In genomic region chr7:127707957-127708206, GRCm38 (mm10) we compare ENCODE assay signal across 9 mouse cellular contexts. TPM values are rescaled to one million over a fixed set of nuclear protein-coding genes. Genes with fewer than 3 reads are reported as not detected.
DNase-seq lines count a peak whose midpoint lies in the region; ATAC-seq and TF ChIP-seq lines count a peak whose summit lies in the region.
"Had no signal": no experiment of that assay in that cellular context is flagged by ENCODE, and none has a peak within 500 bp of the region (broad histone marks: within the 10 kb centered on the region; RNA-seq: fewer than 3 reads in every experiment).

No protein-coding gene starts in this region.

- no peak for ATAC-seq in kidney, postnatal 0 days (replicated peaks; ENCODE audit: low FRiP score, low read depth)
- peak; percentile 2; the same call in 1 of the 2 replicates for ATAC-seq in hindbrain, embryonic 16.5 days
- ATAC-seq in midbrain, embryonic 15.5 days (replicated peaks), result peak; percentile 7
- no peak for ATAC-seq in cerebellum, adult (ENCODE audit: insufficient number of reproducible peaks, low FRiP score, low TSS enrichment)

- no peaks in the 10 kb centered on the region for H3K27me3 ChIP-seq in kidney, postnatal 0 days (ENCODE audit: insufficient read depth, low read length)
- H3K27me3 ChIP-seq in hindbrain, embryonic 16.5 days (replicated peaks; ENCODE audit: control insufficient read depth, insufficient read depth, low read length), result no peaks in the 10 kb centered on the region
- H3K27me3 ChIP-seq in midbrain, embryonic 15.5 days (replicated peaks), result no peaks in the 10 kb centered on the region

- 3% methylated on average over 5 of the region's 5 CpGs for WGBS in kidney, postnatal 0 days
- 0% methylated on average over 5 of the region's 5 CpGs for WGBS in hindbrain, embryonic 16.5 days
- WGBS in midbrain, embryonic 15.5 days, result 0% methylated on average over 5 of the region's 5 CpGs

- H3K4me3 ChIP-seq in kidney, postnatal 0 days (replicated peaks; ENCODE audit: low read depth, low read length), result peak overlapping the region; percentile 84
- H3K4me3 ChIP-seq in brown adipose tissue, adult 24 weeks (ENCODE audit: insufficient read depth, low read depth, low read length), result peak overlapping the region; percentile 85
- peak overlapping the region; percentile 80 for H3K4me3 ChIP-seq in hindbrain, embryonic 16.5 days (ENCODE audit: low read length)
- H3K4me3 ChIP-seq in midbrain, embryonic 15.5 days, result peak overlapping the region; percentile 85

- H3K36me3 ChIP-seq in kidney, postnatal 0 days (ENCODE audit: insufficient read depth, low read length), result peaks cover 20% of the 10 kb centered on the region
- peaks cover 10% of the 10 kb centered on the region; the same call in 1 of the 2 replicates for H3K36me3 ChIP-seq in hindbrain, embryonic 16.5 days (ENCODE audit: control insufficient read depth, insufficient read depth, low read length)
- peaks cover 18% of the 10 kb centered on the region; the same call in 1 of the 2 replicates for H3K36me3 ChIP-seq in midbrain, embryonic 15.5 days (replicated peaks)

- peak overlapping the region; percentile 85 for H3K9ac ChIP-seq in kidney, postnatal 0 days (ENCODE audit: low read depth, low read length)
- peak overlapping the region; percentile 94 for H3K9ac ChIP-seq in hindbrain, embryonic 16.5 days (ENCODE audit: low read depth, low read length)
- H3K9ac ChIP-seq in midbrain, embryonic 15.5 days, result peak overlapping the region; percentile 91

- peaks cover 16% of the 10 kb centered on the region for H3K4me1 ChIP-seq in kidney, postnatal 0 days (replicated peaks; ENCODE audit: insufficient read depth, low read length)
- no peaks in the 10 kb centered on the region for H3K4me1 ChIP-seq in brown adipose tissue, adult 24 weeks (ENCODE audit: control insufficient read depth, insufficient read depth, insufficient read length, low read length)
- H3K4me1 ChIP-seq in hindbrain, embryonic 16.5 days (ENCODE audit: control insufficient read depth, insufficient read depth, low read depth, low read length), result peaks cover 22% of the 10 kb centered on the region
- peaks cover 28% of the 10 kb centered on the region for H3K4me1 ChIP-seq in midbrain, embryonic 15.5 days

- H3K27ac ChIP-seq in kidney, postnatal 0 days, result peak overlapping the region; percentile 98
- H3K27ac ChIP-seq in brown adipose tissue, adult 24 weeks (replicated peaks; ENCODE audit: low read depth, low read length), result peak overlapping the region; percentile 68
- H3K27ac ChIP-seq in hindbrain, embryonic 16.5 days (ENCODE audit: low read depth, low read length), result peak overlapping the region; percentile 95
- peak overlapping the region; percentile 93 for H3K27ac ChIP-seq in midbrain, embryonic 15.5 days

- no peaks in the 10 kb centered on the region for H3K9me3 ChIP-seq in kidney, postnatal 0 days (replicated peaks; ENCODE audit: low read length)
- no peaks in the 10 kb centered on the region for H3K9me3 ChIP-seq in hindbrain, embryonic 16.5 days (ENCODE audit: control insufficient read depth, low read length)
- no peaks in the 10 kb centered on the region for H3K9me3 ChIP-seq in midbrain, embryonic 15.5 days

- no peak for TF ChIP-seq CTCF in kidney, postnatal 0 days (IDR thresholded peaks at IDR 0.05; ENCODE audit: low read depth)

- H3K4me2 ChIP-seq in kidney, postnatal 0 days (ENCODE audit: low read length), result peak overlapping the region; percentile 64
- peak overlapping the region; percentile 69 for H3K4me2 ChIP-seq in hindbrain, embryonic 16.5 days (ENCODE audit: low read length)
- H3K4me2 ChIP-seq in midbrain, embryonic 15.5 days, result peak overlapping the region; percentile 70

- no peak for DNase-seq in kidney, postnatal 0 days (ENCODE audit: low spot score)
- DNase-seq in kidney, adult 9 months, result no peak
- no peak for DNase-seq in left cerebral cortex, adult 8-10 months (ENCODE audit: low spot score in 2 of 2)
- no peak for DNase-seq in layer of hippocampus, postnatal 25 days (ENCODE audit: extremely low spot score in 1 of 2, low spot score in 1 of 2)

RNA-seq across cellular contexts. Expression of gene Bcl7c, which starts 0.9 kb away (rescaled TPM):
- polyA plus RNA-seq in kidney, postnatal 0 days (2015; fragmentation: Nextera tagmentation; extraction: Ambion mirVana), result 56.1 and 70.9 TPM in 2 replicates
- 15.7 and 17.4 TPM in 2 replicates for polyA plus RNA-seq in brown adipose tissue, adult 24 weeks (2012; ENCODE audit: insufficient read depth, insufficient read length, missing spikeins)
- 39.5 and 41.9 TPM in 2 replicates for polyA plus RNA-seq in hindbrain, embryonic 16.5 days (2015; fragmentation: Nextera tagmentation; extraction: Ambion mirVana)
- 52.9 and 59.2 TPM in 2 replicates for polyA plus RNA-seq in midbrain, embryonic 15.5 days (2015; fragmentation: Nextera tagmentation; extraction: Ambion mirVana)
- total RNA-seq in left cerebral cortex, adult 8-10 months (2022), result 10 to 100 TPM; 31.4 to 49.5 (median 43.6) TPM
- 10 to 100 TPM; 24.0 to 25.7 TPM for total RNA-seq in layer of hippocampus, postnatal 25 days (2021)

RNA-seq across cellular contexts. Expression of gene Ctf1, which starts 4.7 kb away (rescaled TPM):
- polyA plus RNA-seq in kidney, postnatal 0 days (2015; fragmentation: Nextera tagmentation; extraction: Ambion mirVana), result 14.5 and 15.9 TPM in 2 replicates
- polyA plus RNA-seq in brown adipose tissue, adult 24 weeks (2012; ENCODE audit: insufficient read depth, insufficient read length, missing spikeins), result 7.3 and 10.5 TPM in 2 replicates
- polyA plus RNA-seq in hindbrain, embryonic 16.5 days (2015; fragmentation: Nextera tagmentation; extraction: Ambion mirVana), result 3.4 and 4.9 TPM in 2 replicates
- polyA plus RNA-seq in midbrain, embryonic 15.5 days (2015; fragmentation: Nextera tagmentation; extraction: Ambion mirVana), result 3.7 and 3.8 TPM in 2 replicates
- total RNA-seq in left cerebral cortex, adult 8-10 months (2022), result 1 to 10 TPM; 3.1 to 6.9 (median 4.2) TPM
- total RNA-seq in layer of hippocampus, postnatal 25 days (2021), result 1 to 10 TPM; 2.4 TPM
- polyA plus RNA-seq: inflammation-experienced regulatory T-cells, adult 6 months had no signal

RNA-seq across cellular contexts. Expression of gene Ctf2, which starts 24.1 kb away (rescaled TPM):
- polyA plus RNA-seq in kidney, postnatal 0 days (2015; fragmentation: Nextera tagmentation; extraction: Ambion mirVana), result 0.08 TPM in 1 of 2 replicates, not detected in the other
- polyA plus RNA-seq in brown adipose tissue, adult 24 weeks (2012; ENCODE audit: insufficient read depth, insufficient read length, missing spikeins), result not detected in 2 replicates
- polyA plus RNA-seq in hindbrain, embryonic 16.5 days (2015; fragmentation: Nextera tagmentation; extraction: Ambion mirVana), result 0.15 and 0.20 TPM in 2 replicates
- polyA plus RNA-seq in midbrain, embryonic 15.5 days (2015; fragmentation: Nextera tagmentation; extraction: Ambion mirVana), result 0.12 and 0.15 TPM in 2 replicates
- not detected for total RNA-seq in left cerebral cortex, adult 8-10 months (2022)
- total RNA-seq in layer of hippocampus, postnatal 25 days (2021), result not detected
- polyA plus RNA-seq: inflammation-experienced regulatory T-cells, adult 6 months had no signal

RNA-seq across cellular contexts. Expression of gene Fbxl19, which starts 36.5 kb away (rescaled TPM):
- polyA plus RNA-seq in kidney, postnatal 0 days (2015; fragmentation: Nextera tagmentation; extraction: Ambion mirVana), result 2.8 and 3.5 TPM in 2 replicates
- polyA plus RNA-seq in brown adipose tissue, adult 24 weeks (2012; ENCODE audit: insufficient read depth, insufficient read length, missing spikeins), result 2.7 and 3.2 TPM in 2 replicates
- polyA plus RNA-seq in hindbrain, embryonic 16.5 days (2015; fragmentation: Nextera tagmentation; extraction: Ambion mirVana), result 6.8 TPM in 2 replicates
- 10.8 and 12.1 TPM in 2 replicates for polyA plus RNA-seq in midbrain, embryonic 15.5 days (2015; fragmentation: Nextera tagmentation; extraction: Ambion mirVana)
- total RNA-seq in left cerebral cortex, adult 8-10 months (2022), result 10 to 100 TPM; 59.3 to 68.5 (median 63.5) TPM
- total RNA-seq in layer of hippocampus, postnatal 25 days (2021), result 10 to 100 TPM; 63.4 to 66.7 TPM

Comparison
In these comparisons a context has a peak if more than half of its experiments do, and no peak if none do; other contexts are left out.
1. ATAC-seq: peak in hindbrain, embryonic 16.5 days (single experiment) and midbrain, embryonic 15.5 days (single experiment); none in kidney, postnatal 0 days (single experiment) and cerebellum, adult (single experiment).
2. Peak in every context shown above with its lines, with median percentiles within 50 percentile points of each other: H3K27ac ChIP-seq, H3K4me2 ChIP-seq, H3K4me3 ChIP-seq and H3K9ac ChIP-seq.